Mouse (Mus musculus): ENCODE data around the gene Dclk1. TPM values are rescaled to one million over a fixed set of nuclear protein-coding genes. Genes with fewer than 3 reads are reported as not detected.

Dclk1 gene
- polyA plus RNA-seq, 1 experiment from 2014 or later: 11.8 TPM

DNA sequence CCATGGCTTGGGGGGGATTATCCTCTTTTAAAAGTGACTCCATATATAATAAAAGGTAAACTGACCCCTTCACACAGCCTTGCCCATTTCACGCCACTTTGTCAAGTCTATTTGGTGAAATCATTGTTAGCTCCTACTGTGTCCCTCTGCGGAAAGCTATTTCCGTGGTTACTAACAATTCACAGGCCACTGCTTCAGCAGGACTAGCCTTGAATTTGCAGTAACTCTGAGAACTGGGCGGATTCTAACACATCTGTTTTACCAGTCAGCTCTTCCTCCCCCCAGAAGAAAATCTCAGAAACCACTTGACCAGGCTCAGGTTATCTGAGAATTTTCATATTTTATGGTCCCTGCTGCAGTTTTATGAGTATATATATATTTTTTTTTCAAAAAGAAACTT, 253.7 kb downstream of the Dclk1 start:
- Histone ChIP-seq H3K4me1 (ENCODE audit: control insufficient read depth, insufficient read depth, low read length) (no peaks in the 10 kb centered on the region), H3K9me3 (replicated peaks; ENCODE audit: control insufficient read depth, low read length) (no peaks in the 10 kb centered on the region), H3K27me3 (ENCODE audit: control insufficient read depth, insufficient read depth, low read length) (no peaks in the 10 kb centered on the region), H3K36me3 (ENCODE audit: control insufficient read depth, insufficient read depth, low read length) (no peaks in the 10 kb centered on the region), H3K4me2 (ENCODE audit: low read depth, low read length) (no peak overlapping the region), H3K4me3 (replicated peaks; ENCODE audit: low read length) (no peak overlapping the region), H3K9ac (ENCODE audit: low read length) (no peak overlapping the region), H3K27ac (ENCODE audit: low read length) (no peak overlapping the region)
- 61% methylated on average over 4 of the region's 4 CpGs for WGBS
- ATAC-seq (ENCODE audit: insufficient read depth, low FRiP score): no peak

DNA sequence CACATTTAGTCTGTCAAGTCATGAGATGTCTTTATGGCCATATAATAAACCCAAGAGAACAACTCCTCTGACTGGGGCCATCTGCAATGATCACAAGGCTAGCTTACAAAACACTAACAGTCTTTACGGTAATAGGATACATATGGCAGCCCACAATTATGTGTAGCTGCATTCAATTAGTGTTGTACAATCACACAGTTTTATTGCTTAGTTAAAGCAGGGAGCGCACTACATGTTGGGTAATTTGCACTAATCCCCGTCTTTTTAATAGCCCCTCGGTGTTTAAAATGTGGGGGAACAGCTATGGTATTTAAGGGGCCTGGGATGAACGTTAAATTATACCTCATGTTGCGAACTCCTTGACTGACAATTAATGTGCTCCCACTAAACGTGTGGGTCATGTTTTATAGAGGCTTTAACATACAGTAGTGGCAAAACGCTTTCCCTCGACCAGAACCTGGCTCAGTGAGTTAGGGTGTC, 254.3 kb downstream of the Dclk1 start:
- no peak overlapping the region for H3K4me3 ChIP-seq (replicated peaks; ENCODE audit: low read length)
- no peaks in the 10 kb centered on the region for H3K4me1 ChIP-seq (ENCODE audit: control insufficient read depth, insufficient read depth, low read length)
- H3K9me3 ChIP-seq (replicated peaks; ENCODE audit: control insufficient read depth, low read length): no peaks in the 10 kb centered on the region
- no peaks in the 10 kb centered on the region for H3K27me3 ChIP-seq (ENCODE audit: control insufficient read depth, insufficient read depth, low read length)
- no peaks in the 10 kb centered on the region for H3K36me3 ChIP-seq (ENCODE audit: control insufficient read depth, insufficient read depth, low read length)
- 78% methylated on average over 9 of the region's 9 CpGs for whole genome bisulfite sequencing
- no peak overlapping the region for H3K4me2 ChIP-seq (ENCODE audit: low read depth, low read length)
- no peak overlapping the region for H3K9ac ChIP-seq (ENCODE audit: low read length)
- no peak overlapping the region for H3K27ac ChIP-seq (ENCODE audit: low read length)
- no peak for ATAC-seq (ENCODE audit: insufficient read depth, low FRiP score)

DNA sequence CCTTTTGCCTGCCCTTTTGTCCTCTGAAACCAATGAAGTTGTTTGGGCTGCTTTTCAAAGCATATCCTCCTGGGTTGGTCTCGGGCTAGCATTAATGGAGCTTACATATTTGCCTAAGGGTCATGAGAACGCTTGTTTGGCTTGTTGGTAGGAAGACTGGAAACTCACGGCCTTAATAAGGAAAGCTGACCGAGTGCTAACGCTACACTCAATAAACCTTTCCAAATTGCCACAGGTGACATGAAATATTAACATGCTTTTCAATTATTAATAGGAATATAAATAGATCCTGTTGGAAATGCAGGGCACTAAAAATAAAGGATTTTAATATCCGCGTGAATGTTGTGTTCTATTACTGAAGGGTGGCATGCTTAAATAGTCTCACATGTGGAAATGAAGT, 257.1 kb downstream of the Dclk1 start:
- Histone ChIP-seq H3K4me2 (ENCODE audit: low read depth, low read length) (no peak overlapping the region), H3K36me3 (ENCODE audit: control insufficient read depth, insufficient read depth, low read length) (no peaks in the 10 kb centered on the region), H3K27me3 (ENCODE audit: control insufficient read depth, insufficient read depth, low read length) (no peaks in the 10 kb centered on the region), H3K4me3 (replicated peaks; ENCODE audit: low read length) (no peak overlapping the region), H3K9me3 (replicated peaks; ENCODE audit: control insufficient read depth, low read length) (no peaks in the 10 kb centered on the region), H3K27ac (ENCODE audit: low read length) (no peak overlapping the region), H3K9ac (ENCODE audit: low read length) (no peak overlapping the region), H3K4me1 (ENCODE audit: control insufficient read depth, insufficient read depth, low read length) (no peaks in the 10 kb centered on the region)
- no peak for ATAC-seq (ENCODE audit: insufficient read depth, low FRiP score)
- 81% methylated on average over 7 of the region's 7 CpGs for WGBS

DNA sequence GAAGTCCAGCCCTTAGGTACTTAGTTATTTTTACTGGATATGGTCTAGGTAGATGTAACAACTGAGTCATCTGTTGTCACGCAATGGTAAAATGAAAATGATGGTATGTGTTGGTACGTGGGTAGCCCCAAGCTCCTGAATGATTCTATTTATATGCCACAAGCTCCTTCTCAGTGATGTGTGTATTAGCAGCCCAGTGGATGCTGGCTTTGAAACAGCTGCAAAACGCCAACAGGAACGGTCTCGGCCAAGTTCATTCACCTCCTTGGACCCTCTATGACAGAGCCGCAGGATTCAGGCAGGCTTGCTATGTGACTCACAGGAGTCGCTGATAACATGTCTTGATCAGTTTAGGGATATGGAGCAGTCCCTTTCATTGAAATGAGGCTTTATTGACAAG, 268.0 kb downstream of the Dclk1 start:
- ATAC-seq (ENCODE audit: insufficient read depth, low FRiP score): no peak
- no peak overlapping the region for H3K4me3 ChIP-seq (replicated peaks; ENCODE audit: low read length)
- WGBS: 62% methylated on average over 7 of the region's 7 CpGs

DNA sequence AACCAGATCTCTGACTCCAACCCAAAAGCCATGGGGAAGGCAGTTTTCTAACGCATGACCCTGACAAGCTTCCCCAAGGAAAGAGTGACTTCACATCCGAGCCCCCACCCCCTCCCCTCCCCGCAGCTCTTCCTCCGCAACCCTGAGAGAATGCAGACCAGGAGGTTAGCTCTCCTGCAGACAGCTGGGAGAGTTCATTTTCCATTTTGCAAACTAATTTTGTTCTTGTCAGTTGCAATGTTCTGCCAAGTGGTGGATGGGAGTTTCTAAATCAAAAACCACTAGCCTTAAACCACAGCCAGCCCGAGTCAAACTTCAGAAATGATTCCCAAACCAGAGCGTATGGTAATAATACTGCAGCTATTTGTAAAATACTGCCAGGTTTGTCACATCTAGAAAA, 269.5 kb downstream of the Dclk1 start:
- WGBS: 37% methylated on average over 6 of the region's 6 CpGs
- no peaks in the 10 kb centered on the region for H3K36me3 ChIP-seq (ENCODE audit: control insufficient read depth, insufficient read depth, low read length)
- no peak overlapping the region for H3K9ac ChIP-seq (ENCODE audit: low read length)
- peak; percentile 56; the same call in 1 of the 2 replicates for ATAC-seq (ENCODE audit: insufficient read depth, low FRiP score)
- H3K4me1 ChIP-seq (ENCODE audit: control insufficient read depth, insufficient read depth, low read length): no peaks in the 10 kb centered on the region
- no peaks in the 10 kb centered on the region for H3K9me3 ChIP-seq (replicated peaks; ENCODE audit: control insufficient read depth, low read length)
- no peaks in the 10 kb centered on the region for H3K27me3 ChIP-seq (ENCODE audit: control insufficient read depth, insufficient read depth, low read length)
- H3K27ac ChIP-seq (ENCODE audit: low read length): no peak overlapping the region
- no peak overlapping the region for H3K4me2 ChIP-seq (ENCODE audit: low read depth, low read length)
- H3K4me3 ChIP-seq (replicated peaks; ENCODE audit: low read length): no peak overlapping the region

More for the DNA sequence above, 268.0 kb downstream of the Dclk1 start:
- Histone ChIP-seq H3K4me2 (ENCODE audit: low read depth, low read length) (no peak overlapping the region), H3K4me1 (ENCODE audit: control insufficient read depth, insufficient read depth, low read length) (no peaks in the 10 kb centered on the region), H3K36me3 (ENCODE audit: control insufficient read depth, insufficient read depth, low read length) (no peaks in the 10 kb centered on the region), H3K9me3 (replicated peaks; ENCODE audit: control insufficient read depth, low read length) (no peaks in the 10 kb centered on the region; the same call in 1 of the 2 replicates), H3K27ac (ENCODE audit: low read length) (no peak overlapping the region), H3K9ac (ENCODE audit: low read length) (no peak overlapping the region), H3K27me3 (ENCODE audit: control insufficient read depth, insufficient read depth, low read length) (no peaks in the 10 kb centered on the region)

DNA sequence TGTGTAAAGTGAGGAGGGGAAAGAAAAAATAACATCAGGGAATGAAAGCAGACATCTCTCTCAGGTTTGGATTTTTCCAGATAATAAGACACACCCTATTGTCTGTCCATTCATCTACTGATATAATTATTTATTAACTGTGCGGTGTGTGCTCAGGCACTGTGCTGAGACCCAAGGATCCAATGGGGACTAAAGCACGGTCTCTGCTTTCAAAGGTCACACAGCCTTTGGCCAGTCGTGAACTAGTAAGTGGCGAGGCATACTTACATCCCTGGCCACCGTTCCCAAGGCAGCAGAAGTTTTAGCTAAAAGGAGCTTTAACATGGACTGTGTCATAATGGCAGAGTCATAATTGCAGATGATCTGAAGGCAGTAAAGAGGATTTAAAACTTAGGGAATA, 273.8 kb downstream of the Dclk1 start:
- Histone ChIP-seq H3K9me3 (replicated peaks; ENCODE audit: control insufficient read depth, low read length) (no peaks in the 10 kb centered on the region), H3K36me3 (ENCODE audit: control insufficient read depth, insufficient read depth, low read length) (no peaks in the 10 kb centered on the region), H3K4me1 (ENCODE audit: control insufficient read depth, insufficient read depth, low read length) (0 out of 2 replicates have a peak, but pooled peaks cover 6% of the 10 kb centered on the region), H3K4me2 (ENCODE audit: low read depth, low read length) (no peak overlapping the region), H3K27ac (ENCODE audit: low read length) (no peak overlapping the region), H3K9ac (ENCODE audit: low read length) (no peak overlapping the region), H3K27me3 (ENCODE audit: control insufficient read depth, insufficient read depth, low read length) (no peaks in the 10 kb centered on the region), H3K4me3 (replicated peaks; ENCODE audit: low read length) (no peak overlapping the region)
- ATAC-seq (ENCODE audit: insufficient read depth, low FRiP score): no peak
- WGBS: 72% methylated on average over 5 of the region's 5 CpGs

DNA sequence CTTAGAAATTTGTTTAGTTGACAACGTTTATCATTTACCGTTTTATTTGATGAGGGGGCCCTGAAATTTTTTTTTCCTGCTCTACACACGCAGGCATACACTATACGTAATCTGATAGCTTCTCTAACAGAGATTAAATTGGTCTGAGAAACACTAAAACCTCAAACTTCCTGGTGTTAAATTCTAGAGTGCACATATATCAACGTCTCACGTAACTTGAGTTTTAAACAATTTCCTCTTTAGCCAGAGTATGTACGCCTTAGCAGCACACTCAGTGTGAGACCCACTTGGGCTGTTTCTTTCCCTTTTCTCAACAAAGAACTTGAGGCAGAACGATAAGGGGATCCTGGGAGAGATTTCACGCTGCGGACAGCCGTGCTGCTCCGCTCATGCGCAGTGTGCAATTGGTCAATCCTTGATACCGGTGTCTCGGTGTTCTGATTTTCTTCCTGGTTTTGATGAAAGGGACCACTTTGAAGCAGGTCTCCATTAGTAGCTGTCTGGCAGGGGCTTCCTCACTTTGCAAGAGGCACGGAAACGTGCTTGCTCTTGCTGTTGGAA, 275.4 kb downstream of the Dclk1 start:
- Histone ChIP-seq H3K36me3 (ENCODE audit: control insufficient read depth, insufficient read depth, low read length) (no peaks in the 10 kb centered on the region), H3K4me1 (ENCODE audit: control insufficient read depth, insufficient read depth, low read length) (0 out of 2 replicates have a peak, but pooled peaks cover 6% of the 10 kb centered on the region), H3K27me3 (ENCODE audit: control insufficient read depth, insufficient read depth, low read length) (no peaks in the 10 kb centered on the region), H3K4me3 (replicated peaks; ENCODE audit: low read length) (peak overlapping the region; percentile 31), H3K9me3 (replicated peaks; ENCODE audit: control insufficient read depth, low read length) (no peaks in the 10 kb centered on the region), H3K4me2 (ENCODE audit: low read depth, low read length) (peak overlapping the region; percentile 52), H3K9ac (ENCODE audit: low read length) (peak overlapping the region; percentile 48), H3K27ac (ENCODE audit: low read length) (0 out of 2 replicates have a peak overlapping the region, but pooled peaks have one; percentile 3)
- 30% methylated on average over 17 of the region's 17 CpGs for WGBS
- no peak for ATAC-seq (ENCODE audit: insufficient read depth, low FRiP score)

DNA sequence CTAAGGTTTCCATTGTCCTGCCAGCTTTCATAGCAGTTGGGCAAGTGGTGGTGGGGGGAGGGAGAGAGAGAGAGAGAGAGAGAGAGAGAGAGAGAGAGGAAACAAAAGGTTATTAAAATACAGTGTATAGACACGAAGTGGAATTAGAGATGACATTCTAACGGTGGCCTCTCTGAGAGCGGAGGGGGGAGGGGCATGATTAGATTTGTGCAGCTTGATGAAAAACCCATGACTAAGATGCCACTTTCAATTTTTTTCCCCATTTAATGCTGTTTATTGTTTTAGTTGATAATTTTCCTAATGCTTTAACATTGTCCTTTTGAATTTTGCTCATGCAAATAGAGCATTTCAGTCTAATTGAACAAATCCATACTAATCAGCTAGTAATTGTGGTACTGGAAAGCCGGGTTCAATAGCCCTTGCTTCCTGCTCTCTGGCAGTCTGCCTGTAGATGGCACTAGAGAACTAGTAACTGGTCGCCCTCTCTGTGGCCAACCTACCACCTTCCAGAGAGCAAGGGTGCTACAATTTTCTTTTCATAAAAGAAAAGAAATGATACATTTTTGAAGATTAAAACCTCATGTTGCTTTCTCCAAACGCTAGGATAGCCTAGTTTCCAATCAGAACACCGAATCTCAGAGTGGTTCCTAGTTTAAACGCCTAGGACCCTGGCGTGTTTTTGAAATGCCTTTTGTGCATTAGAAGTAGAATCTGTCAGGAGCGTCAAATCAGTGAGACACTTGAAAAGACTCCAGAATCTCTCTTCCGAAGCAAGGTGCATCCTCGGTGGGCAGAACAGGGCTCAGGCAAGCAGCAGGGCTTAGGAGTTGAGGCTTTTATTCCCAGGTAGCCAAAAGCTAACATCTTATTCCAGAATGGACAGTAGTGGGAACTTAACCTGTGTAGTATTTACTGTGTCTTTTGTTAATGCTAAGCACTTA, 278.3 kb downstream of the Dclk1 start:
- H3K4me2 ChIP-seq (ENCODE audit: low read depth, low read length): no peak overlapping the region
- WGBS: 34% methylated on average over 12 of the region's 12 CpGs
- H3K9me3 ChIP-seq (replicated peaks; ENCODE audit: control insufficient read depth, low read length): no peaks in the 10 kb centered on the region
- 0 out of 2 replicates have a peak, but pooled peaks have one; percentile 66 for ATAC-seq (ENCODE audit: insufficient read depth, low FRiP score)
- H3K4me1 ChIP-seq (ENCODE audit: control insufficient read depth, insufficient read depth, low read length): 0 out of 2 replicates have a peak, but pooled peaks cover 6% of the 10 kb centered on the region
- H3K9ac ChIP-seq (ENCODE audit: low read length): no peak overlapping the region
- H3K4me3 ChIP-seq (replicated peaks; ENCODE audit: low read length): no peak overlapping the region
- no peaks in the 10 kb centered on the region for H3K27me3 ChIP-seq (ENCODE audit: control insufficient read depth, insufficient read depth, low read length)
- no peak overlapping the region for H3K27ac ChIP-seq (ENCODE audit: low read length)
- H3K36me3 ChIP-seq (ENCODE audit: control insufficient read depth, insufficient read depth, low read length): no peaks in the 10 kb centered on the region

DNA sequence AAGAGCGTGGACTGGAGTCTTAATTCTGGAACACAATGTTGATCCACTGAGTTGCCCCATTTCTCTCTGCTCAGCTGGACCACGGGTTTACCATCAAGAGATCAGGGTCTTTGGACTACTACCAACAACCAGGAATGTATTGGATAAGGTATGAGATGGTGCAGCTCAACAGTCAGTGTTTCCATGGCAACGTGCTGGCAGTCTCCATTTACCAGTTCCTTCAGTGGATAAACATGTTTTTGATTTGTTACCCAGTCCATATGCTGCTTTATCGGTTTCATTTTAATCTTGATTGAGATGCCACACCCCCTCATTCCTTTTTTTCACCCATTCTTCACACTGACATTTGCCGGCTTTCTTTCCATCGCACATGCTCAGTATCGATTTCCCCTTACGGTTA, 279.6 kb downstream of the Dclk1 start:
- Histone ChIP-seq H3K9me3 (replicated peaks; ENCODE audit: control insufficient read depth, low read length) (no peaks in the 10 kb centered on the region), H3K27ac (ENCODE audit: low read length) (no peak overlapping the region), H3K4me3 (replicated peaks; ENCODE audit: low read length) (no peak overlapping the region), H3K36me3 (ENCODE audit: control insufficient read depth, insufficient read depth, low read length) (no peaks in the 10 kb centered on the region), H3K9ac (ENCODE audit: low read length) (no peak overlapping the region), H3K27me3 (ENCODE audit: control insufficient read depth, insufficient read depth, low read length) (no peaks in the 10 kb centered on the region), H3K4me1 (ENCODE audit: control insufficient read depth, insufficient read depth, low read length) (0 out of 2 replicates have a peak, but pooled peaks cover 5% of the 10 kb centered on the region), H3K4me2 (ENCODE audit: low read depth, low read length) (no peak overlapping the region)
- no peak for ATAC-seq (ENCODE audit: insufficient read depth, low FRiP score)
- WGBS: 76% methylated on average over 8 of the region's 8 CpGs
